Mouse (Mus musculus): ENCODE measurements around the gene Armh1. TPM values are rescaled to one million over a fixed set of nuclear protein-coding genes. Genes with fewer than 3 reads are reported as not detected.

Armh1 gene
- 1.5 and 1.8 TPM in 2 replicates for polyA plus RNA-seq (2015; fragmentation: Nextera tagmentation; extraction: Ambion mirVana)

DNA sequence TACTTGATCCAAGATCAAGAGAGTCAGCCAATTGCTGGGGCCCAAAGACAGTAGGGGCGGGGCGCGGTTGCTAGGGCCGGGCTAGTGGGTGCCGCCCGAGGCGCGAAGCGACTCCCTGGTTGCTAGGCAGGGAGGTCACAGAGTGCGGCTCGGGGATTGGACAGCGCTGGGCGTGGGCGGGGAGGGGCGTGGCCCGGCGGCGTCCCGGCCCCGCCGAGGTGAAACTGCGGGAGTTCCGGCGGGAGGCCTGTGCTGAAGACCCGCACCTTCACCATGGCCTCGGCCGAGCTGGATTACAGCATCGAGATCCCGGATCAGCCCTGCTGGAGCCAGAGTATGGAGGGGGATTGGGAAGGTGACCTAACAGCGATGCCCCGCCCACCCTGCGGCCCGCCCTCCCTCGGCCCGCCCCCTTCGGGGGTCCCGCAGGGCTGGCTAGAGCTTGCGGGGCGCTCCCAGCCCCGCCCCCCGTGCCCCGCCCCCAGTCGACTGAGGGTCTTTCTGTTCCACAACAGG lies at the start of gene Armh1, which contains the start of gene Tmem53:
TSS of gene Armh1 (minus strand) at position 325 of the 516 bp plus-strand sequence.
TSS of gene Tmem53 (plus strand) at position 151 of the 516 bp plus-strand sequence.
- no peaks in the 10 kb centered on the region for H3K36me3 ChIP-seq
- peak within 1 kb of the TSS; percentile 73 for H3K4me2 ChIP-seq
- 0% methylated on average over 43 of the region's 43 CpGs for WGBS
- H3K4me1 ChIP-seq (replicated peaks) = peaks cover 16% of the 10 kb centered on the region
- peak within 1 kb of the TSS; percentile 62 for H3K9ac ChIP-seq
- H3K27ac ChIP-seq (replicated peaks) = peak within 1 kb of the TSS; percentile 83
- peak; percentile 96 for ATAC-seq (ENCODE audit: low FRiP score, low read depth)
- no peaks in the 10 kb centered on the region for H3K9me3 ChIP-seq
- no peaks in the 10 kb centered on the region for H3K27me3 ChIP-seq
- H3K4me3 ChIP-seq = peak within 1 kb of the TSS; percentile 65

DNA sequence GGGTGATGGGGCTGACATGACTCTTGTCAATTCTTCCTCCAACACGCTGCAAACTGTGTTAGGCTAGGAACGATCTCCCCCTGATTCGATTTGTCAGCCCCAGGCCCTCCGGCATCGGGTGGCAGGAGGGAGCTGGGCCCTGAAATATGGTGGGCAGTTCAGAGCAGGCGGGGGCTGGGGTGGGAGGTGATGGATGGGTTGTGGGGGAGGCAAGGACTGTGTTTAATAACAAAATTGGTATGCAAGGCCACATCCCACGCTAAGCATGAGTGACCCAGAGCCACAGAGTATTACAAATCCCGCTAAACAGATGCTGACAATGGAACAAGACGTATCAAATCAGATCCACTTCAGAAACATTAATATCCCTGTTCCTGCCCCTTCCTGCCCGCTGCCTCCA lies 48.0 kb upstream of the Armh1 start:
- H3K4me1 ChIP-seq (replicated peaks) = peaks cover 34% of the 10 kb centered on the region
- ATAC-seq (ENCODE audit: low FRiP score, low read depth) = no peak
- no peak overlapping the region for H3K9ac ChIP-seq
- no peak overlapping the region for H3K27ac ChIP-seq (replicated peaks)
- 46% methylated on average over 10 of the region's 10 CpGs for WGBS
- no peak overlapping the region for H3K4me2 ChIP-seq
- no peak overlapping the region for H3K4me3 ChIP-seq
- no peaks in the 10 kb centered on the region for H3K36me3 ChIP-seq
- peaks cover 33% of the 10 kb centered on the region for H3K27me3 ChIP-seq
- H3K9me3 ChIP-seq = no peaks in the 10 kb centered on the region

DNA sequence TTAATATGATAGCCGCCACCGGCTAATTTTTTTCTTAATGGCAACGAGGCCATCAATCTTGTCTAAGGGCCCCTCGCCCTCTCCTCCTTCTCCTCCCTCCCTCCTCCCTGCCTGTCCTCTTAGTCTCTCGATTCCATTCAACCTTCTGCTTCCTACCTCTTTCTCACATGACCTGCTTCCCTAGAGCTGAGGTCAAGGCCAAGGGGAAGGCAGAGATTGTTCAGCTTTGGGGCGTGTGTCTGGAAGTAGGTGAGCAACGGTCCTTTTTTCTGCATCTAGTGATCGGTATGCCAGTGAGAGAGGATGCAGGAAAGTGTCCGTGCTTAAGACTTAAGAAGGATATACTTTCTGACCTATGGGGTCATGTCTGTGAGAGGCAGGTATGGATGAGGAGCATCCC lies 45.9 kb upstream of the Armh1 start:
- 63% methylated on average over 9 of the region's 9 CpGs for WGBS
- Histone ChIP-seq H3K27me3 (peaks cover 16% of the 10 kb centered on the region), H3K27ac (replicated peaks) (no peak overlapping the region), H3K9ac (no peak overlapping the region), H3K36me3 (no peaks in the 10 kb centered on the region), H3K4me1 (replicated peaks) (peaks cover 16% of the 10 kb centered on the region), H3K4me2 (no peak overlapping the region), H3K9me3 (no peaks in the 10 kb centered on the region), H3K4me3 (no peak overlapping the region)
- ATAC-seq (ENCODE audit: low FRiP score, low read depth) = no peak

DNA sequence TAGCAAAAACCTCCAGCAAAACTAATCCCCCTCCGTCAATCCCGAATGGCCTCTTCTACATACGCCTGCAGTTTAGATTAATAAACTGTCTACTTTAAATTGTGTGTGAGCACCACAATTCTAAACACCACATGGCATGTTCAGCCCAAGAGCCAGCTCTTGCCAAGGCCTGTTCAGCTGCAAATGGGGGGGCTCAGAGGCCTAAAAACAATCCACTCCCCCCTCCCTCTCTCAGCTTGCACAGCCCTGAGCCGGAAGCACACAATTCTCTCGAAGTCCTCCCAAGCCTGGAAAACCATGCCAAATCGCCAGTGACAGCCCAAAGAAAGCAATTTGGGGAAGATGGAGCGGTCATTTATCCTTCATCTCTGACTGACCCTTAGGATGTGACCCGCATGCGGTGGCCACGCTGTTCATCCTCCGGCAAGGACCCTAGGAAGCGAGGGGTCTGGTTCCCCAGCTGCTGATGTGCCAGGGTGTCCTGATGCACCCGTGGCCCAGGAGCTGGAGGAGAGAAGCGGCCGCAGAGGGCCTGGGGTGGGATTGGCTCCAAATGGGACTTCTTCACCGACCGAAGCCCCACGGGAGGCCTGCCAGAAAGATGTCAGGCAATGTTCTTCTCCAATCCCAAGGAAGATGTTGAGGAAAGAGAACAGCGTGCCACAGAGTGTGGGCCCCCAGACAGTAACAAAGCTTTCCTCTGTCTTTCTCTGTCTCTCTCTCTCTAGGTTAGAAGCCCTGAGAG lies 45.1 kb upstream of the Armh1 start:
- 55% methylated on average over 19 of the region's 19 CpGs for WGBS
- no peak overlapping the region for H3K4me2 ChIP-seq
- no peak overlapping the region for H3K27ac ChIP-seq (replicated peaks)
- H3K4me1 ChIP-seq (replicated peaks) = peaks cover 9% of the 10 kb centered on the region
- peaks cover 8% of the 10 kb centered on the region; the same call in 1 of the 2 replicates for H3K27me3 ChIP-seq
- no peak overlapping the region for H3K4me3 ChIP-seq
- no peaks in the 10 kb centered on the region for H3K9me3 ChIP-seq
- peak; percentile 37; the same call in 1 of the 2 replicates for ATAC-seq (ENCODE audit: low FRiP score, low read depth)
- H3K36me3 ChIP-seq = no peaks in the 10 kb centered on the region
- no peak overlapping the region for H3K9ac ChIP-seq

DNA sequence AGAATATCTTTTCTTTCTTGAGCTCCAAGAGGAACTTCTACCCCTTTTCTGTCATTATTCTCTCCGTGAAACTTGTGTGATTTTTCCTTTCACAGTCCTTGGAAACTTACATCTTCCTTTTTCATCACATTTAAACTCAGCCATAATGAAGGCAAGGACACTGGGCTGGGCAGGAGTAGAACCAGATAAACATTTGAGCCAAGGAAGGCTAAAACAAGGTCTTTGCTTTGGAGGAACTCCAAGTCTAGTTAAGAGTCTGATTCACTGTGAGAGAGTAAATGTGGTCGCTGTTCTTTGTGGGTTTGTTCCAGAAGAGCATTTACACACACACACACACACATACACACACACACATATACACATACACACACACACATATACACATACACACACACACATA lies 39.8 kb upstream of the Armh1 start:
- 88% methylated on average over 2 of the region's 2 CpGs for WGBS
- H3K27ac ChIP-seq (replicated peaks) = no peak overlapping the region
- H3K4me2 ChIP-seq = no peak overlapping the region
- ATAC-seq (ENCODE audit: low FRiP score, low read depth) = no peak
- H3K4me1 ChIP-seq (replicated peaks) = peaks cover 29% of the 10 kb centered on the region
- H3K9ac ChIP-seq = no peak overlapping the region
- no peaks in the 10 kb centered on the region for H3K9me3 ChIP-seq
- H3K27me3 ChIP-seq = no peaks in the 10 kb centered on the region
- peaks cover under 1% of the 10 kb centered on the region; the same call in 1 of the 2 replicates for H3K36me3 ChIP-seq
- no peak overlapping the region for H3K4me3 ChIP-seq

DNA sequence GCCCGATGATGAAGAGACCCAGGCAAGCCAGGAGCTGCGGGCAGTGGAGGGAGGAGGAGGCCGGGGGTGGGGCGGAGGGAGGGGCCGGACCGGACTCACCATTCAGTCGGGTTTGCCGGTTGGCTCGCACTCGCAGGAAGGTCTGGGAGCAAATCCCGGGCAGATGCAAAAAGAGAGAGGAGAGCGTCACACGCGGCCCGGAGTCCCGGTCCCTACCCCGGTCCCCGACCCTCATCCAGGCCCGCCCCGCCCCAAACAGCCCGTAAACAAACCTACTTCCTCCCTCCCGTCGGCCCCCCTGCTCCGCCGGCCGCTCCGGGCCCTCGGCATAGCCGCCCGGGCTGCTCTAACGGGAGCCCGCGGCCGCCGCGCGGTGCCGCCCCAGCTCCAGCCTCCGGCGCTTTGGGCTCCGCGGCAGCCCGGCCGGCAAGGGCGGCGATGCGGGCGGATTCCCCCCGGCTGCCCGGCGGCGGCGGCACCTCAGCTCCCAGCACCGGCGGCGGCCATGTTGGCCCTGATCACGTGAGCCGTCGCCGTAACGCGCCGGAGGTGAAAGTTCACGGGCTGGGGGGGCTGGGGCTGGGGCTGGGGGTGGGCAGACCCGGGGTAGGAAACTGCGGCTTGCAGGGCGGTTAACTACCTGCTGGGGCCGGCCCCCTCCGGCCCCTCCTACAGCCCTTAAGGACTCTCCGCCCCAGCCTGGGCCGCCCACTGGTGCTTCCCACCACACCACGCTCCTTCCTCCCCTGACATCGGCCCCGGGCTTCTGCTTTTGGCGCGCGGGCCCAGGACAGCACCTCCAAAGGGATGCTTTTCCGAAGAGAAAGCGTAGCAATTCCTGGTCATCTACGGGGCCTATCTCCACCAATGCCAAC lies 37.2 kb upstream of the Armh1 start:
- H3K4me2 ChIP-seq = peak overlapping the region; percentile 90
- WGBS = under 1% methylated on average over 53 of the region's 80 CpGs
- H3K36me3 ChIP-seq = peaks cover 19% of the 10 kb centered on the region; the same call in 1 of the 2 replicates
- no peaks in the 10 kb centered on the region for H3K9me3 ChIP-seq
- H3K4me1 ChIP-seq (replicated peaks) = peaks cover 51% of the 10 kb centered on the region
- ATAC-seq (ENCODE audit: low FRiP score, low read depth) = peak; percentile 85
- peak overlapping the region; percentile 57 for H3K4me3 ChIP-seq
- H3K27ac ChIP-seq (replicated peaks) = peak overlapping the region; percentile 85
- H3K27me3 ChIP-seq = no peaks in the 10 kb centered on the region
- peak overlapping the region; percentile 71 for H3K9ac ChIP-seq

DNA sequence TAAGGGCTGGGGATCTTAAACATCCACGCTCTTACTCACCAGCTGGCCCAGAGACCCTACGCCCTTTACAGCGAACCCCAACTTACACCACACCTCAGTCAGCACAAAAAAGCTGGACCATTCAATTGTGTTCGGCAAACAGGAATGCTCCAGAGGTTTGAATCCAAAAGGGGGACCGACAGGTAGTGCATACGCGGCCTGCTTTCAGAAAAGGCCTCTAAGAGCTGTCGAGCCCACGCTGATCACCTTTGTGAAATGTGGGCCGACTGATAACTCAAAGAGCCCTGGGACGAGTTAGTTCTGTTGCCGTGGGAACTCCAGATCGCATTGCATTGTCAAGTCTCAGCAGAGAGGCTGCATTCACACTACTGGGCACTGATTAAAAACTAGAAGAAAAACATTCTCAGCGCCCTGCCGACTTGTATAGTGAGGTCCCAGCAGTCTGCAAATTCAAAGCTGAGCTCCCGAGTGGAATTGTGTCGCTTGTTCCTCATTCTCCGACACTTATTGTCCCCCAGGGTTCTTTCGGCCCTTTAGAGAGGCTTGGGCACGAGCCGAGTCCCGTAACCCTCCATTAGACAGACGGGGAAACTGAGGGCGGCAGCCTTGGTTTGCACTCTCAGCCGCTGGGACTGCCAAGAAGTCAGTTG lies 36.5 kb upstream of the Armh1 start:
- ATAC-seq (ENCODE audit: low FRiP score, low read depth) = 0 out of 2 replicates have a peak, but pooled peaks have one; percentile 4
- Histone ChIP-seq H3K36me3 (peaks cover 19% of the 10 kb centered on the region; the same call in 1 of the 2 replicates), H3K4me3 (peak overlapping the region; percentile 57), H3K4me1 (replicated peaks) (peaks cover 59% of the 10 kb centered on the region), H3K9ac (peak overlapping the region; percentile 71), H3K27me3 (no peaks in the 10 kb centered on the region), H3K27ac (replicated peaks) (peak overlapping the region; percentile 85), H3K4me2 (peak overlapping the region; percentile 90), H3K9me3 (no peaks in the 10 kb centered on the region)
- 16% methylated on average over 25 of the region's 25 CpGs for WGBS

DNA sequence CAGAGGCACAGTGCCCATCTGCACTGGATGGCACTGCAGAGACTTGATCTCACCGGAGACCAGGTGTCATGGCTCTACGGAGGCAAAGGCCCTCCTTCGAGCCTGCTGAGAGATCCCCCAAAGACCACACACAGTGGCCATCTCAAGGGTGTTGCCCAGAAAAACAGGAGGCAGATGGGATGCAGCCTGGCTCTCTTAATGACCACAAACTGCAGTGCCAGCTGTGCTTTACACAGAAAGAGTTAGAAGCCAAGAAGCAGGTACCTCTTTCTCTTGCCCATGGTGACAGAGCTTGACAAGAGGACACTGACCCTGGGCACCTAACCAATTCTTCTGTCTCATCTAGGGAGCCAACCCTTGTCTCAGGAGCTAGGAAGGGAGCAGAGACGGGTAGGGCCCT lies 32.4 kb upstream of the Armh1 start:
- peaks cover 87% of the 10 kb centered on the region for H3K4me1 ChIP-seq (replicated peaks)
- H3K9ac ChIP-seq = no peak overlapping the region
- H3K36me3 ChIP-seq = peaks cover 19% of the 10 kb centered on the region; the same call in 1 of the 2 replicates
- WGBS = 39% methylated on average over 4 of the region's 4 CpGs
- H3K4me3 ChIP-seq = no peak overlapping the region
- ATAC-seq (ENCODE audit: low FRiP score, low read depth) = no peak
- no peaks in the 10 kb centered on the region for H3K27me3 ChIP-seq
- peak overlapping the region; percentile 34; the same call in 1 of the 2 replicates for H3K27ac ChIP-seq (replicated peaks)
- no peaks in the 10 kb centered on the region for H3K9me3 ChIP-seq
- no peak overlapping the region for H3K4me2 ChIP-seq

DNA sequence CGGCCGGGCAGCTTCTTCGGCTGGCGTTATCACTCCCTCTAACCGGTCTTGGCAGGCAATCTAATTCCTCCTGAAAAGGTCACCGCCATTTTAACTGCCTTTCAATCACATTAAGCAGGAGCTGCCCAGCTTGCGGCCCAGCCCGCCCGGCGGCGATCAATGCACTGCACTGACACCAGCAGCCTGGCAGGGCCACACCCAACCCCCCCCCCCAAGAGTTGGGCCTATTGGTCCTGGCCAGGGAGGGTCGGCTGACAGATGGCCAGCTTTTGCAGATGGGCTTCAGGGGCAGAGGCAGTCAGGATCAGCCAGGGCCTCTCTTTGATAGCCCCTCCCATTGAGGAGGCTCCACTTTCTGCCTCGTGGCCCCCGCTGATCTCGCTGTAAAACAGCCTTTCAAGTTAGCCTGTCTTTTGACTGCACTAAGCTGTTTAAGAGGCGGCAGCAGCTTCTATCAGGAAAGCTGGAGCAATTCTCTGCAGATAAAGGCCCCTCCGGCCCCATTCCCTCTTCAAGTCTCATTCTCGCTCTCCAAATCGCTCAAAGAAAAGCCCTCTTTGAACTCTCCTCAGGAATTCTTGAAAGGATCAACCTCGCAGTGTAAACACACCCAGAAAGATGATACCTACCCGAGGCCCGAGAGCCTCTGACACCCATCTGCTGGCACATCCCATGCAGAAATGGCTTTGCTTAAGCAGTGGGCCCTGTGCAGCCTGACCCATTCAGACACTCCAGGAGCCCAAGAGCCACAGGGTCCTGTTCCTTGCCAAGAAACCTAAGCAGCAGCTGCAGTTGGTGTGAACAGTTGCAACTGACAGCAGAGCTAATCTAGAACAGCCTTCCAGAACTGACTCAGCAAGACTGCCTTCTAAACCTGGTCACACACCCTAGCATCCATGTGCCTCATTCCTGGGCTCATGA lies 31.6 kb upstream of the Armh1 start:
- 28% methylated on average over 22 of the region's 22 CpGs for WGBS
- H3K9me3 ChIP-seq = no peaks in the 10 kb centered on the region
- H3K4me3 ChIP-seq = no peak overlapping the region
- no peaks in the 10 kb centered on the region for H3K27me3 ChIP-seq
- H3K27ac ChIP-seq (replicated peaks) = peak overlapping the region; percentile 34
- H3K9ac ChIP-seq = no peak overlapping the region
- H3K4me1 ChIP-seq (replicated peaks) = peaks cover 92% of the 10 kb centered on the region
- no peak overlapping the region for H3K4me2 ChIP-seq
- peak; percentile 57 for ATAC-seq (ENCODE audit: low FRiP score, low read depth)
- peaks cover 25% of the 10 kb centered on the region; the same call in 1 of the 2 replicates for H3K36me3 ChIP-seq

DNA sequence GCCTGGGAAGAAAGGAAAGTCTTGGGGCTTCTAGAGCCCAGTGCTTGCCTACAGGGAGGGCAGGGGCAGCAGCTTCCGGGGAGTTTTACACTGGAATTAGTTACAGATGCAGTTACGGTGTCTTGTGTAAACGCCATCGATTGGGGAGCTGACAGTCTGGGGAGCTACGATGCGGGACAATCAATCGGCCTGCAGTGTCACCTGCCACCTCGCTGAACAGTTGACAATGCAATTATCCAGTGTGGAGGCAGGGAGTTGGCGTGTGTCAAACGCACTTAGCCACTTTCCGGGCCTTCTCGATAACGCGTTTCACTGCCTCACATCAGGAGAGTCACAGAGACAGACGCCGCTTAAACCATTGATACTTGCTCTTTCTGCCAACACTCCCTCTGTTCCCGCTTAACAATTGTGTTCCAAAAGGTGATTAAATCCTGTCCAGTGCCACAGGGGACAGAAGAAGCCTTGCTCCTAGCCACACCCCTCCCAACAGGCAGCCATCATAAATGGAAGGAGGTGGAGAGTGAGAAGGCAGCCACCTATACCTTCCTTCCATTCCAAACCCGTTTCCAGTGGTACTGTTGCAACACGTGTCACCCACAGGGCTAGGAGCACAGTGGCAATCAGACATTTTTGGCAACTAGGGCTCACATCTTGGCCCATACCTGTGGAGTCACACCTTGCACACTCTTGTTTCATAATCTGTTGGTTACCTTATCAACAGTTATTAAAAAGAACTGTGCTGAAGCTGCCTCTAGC lies 29.3 kb upstream of the Armh1 start:
- 61% methylated on average over 19 of the region's 19 CpGs for WGBS
- H3K9ac ChIP-seq = no peak overlapping the region
- H3K27me3 ChIP-seq = no peaks in the 10 kb centered on the region
- H3K4me2 ChIP-seq = no peak overlapping the region
- no peak overlapping the region for H3K4me3 ChIP-seq
- no peak for ATAC-seq (ENCODE audit: low FRiP score, low read depth)
- H3K4me1 ChIP-seq (replicated peaks) = peaks cover 92% of the 10 kb centered on the region
- 0 out of 2 replicates have a peak overlapping the region, but pooled peaks have one; percentile 22 for H3K27ac ChIP-seq (replicated peaks)
- H3K9me3 ChIP-seq = no peaks in the 10 kb centered on the region
- peaks cover 32% of the 10 kb centered on the region for H3K36me3 ChIP-seq
